Comparison of ENCODE assay signal across 8 mouse cellular contexts in genomic region chr7:98307921-98308606, GRCm38 (mm10). TPM values are rescaled to one million over a fixed set of nuclear protein-coding genes. Genes with fewer than 3 reads are reported as not detected.
DNase-seq lines count a peak whose midpoint lies in the region; ATAC-seq and TF ChIP-seq lines count a peak whose summit lies in the region.

No protein-coding gene starts in this region.

- H3K4me3 ChIP-seq in heart, embryonic 10.5 days: peak overlapping the region; percentile 88
- H3K4me3 ChIP-seq in E14TG2a.4 (replicated peaks; ENCODE audit: low read length): peak overlapping the region; percentile 91
- peak overlapping the region; percentile 66 for H3K4me3 ChIP-seq in forebrain, embryonic 14.5 days (ENCODE audit: low read depth, low read length)
- H3K4me3 ChIP-seq in liver, embryonic 15.5 days (replicated peaks): peak overlapping the region; percentile 92

- no peaks in the 10 kb centered on the region for H3K27me3 ChIP-seq in heart, embryonic 10.5 days (ENCODE audit: insufficient read depth, poor library complexity, severe bottlenecking)
- H3K27me3 ChIP-seq in E14TG2a.4 (ENCODE audit: insufficient read depth, low read length): peaks cover 37% of the 10 kb centered on the region
- H3K27me3 ChIP-seq in forebrain, embryonic 14.5 days (replicated peaks; ENCODE audit: control insufficient read depth, insufficient read depth, low read length): no peaks in the 10 kb centered on the region
- peaks cover 10% of the 10 kb centered on the region; the same call in 1 of the 2 replicates for H3K27me3 ChIP-seq in liver, embryonic 15.5 days

- H3K9ac ChIP-seq in forebrain, embryonic 14.5 days (ENCODE audit: low read length): peak overlapping the region; percentile 77; the same call in 1 of the 2 replicates
- peak overlapping the region; percentile 94 for H3K9ac ChIP-seq in liver, embryonic 15.5 days

- WGBS in heart, embryonic 10.5 days: 48% methylated on average over 9 of the region's 9 CpGs
- 17% methylated on average over 9 of the region's 9 CpGs for WGBS in forebrain, embryonic 14.5 days
- 36% methylated on average over 9 of the region's 9 CpGs for WGBS in liver, embryonic 15.5 days (ENCODE audit: insufficient replicate concordance)

- DNase-seq in heart, embryonic 10.5 days (ENCODE audit: low spot score): no peak
- DNase-seq in heart, postnatal 10 days: no peak
- peak; percentile 71 for DNase-seq in forebrain, embryonic 14.5 days (ENCODE audit: low spot score)
- no peak for DNase-seq in MN1 (ENCODE audit: low spot score)
- DNase-seq in spleen, adult 12 weeks (ENCODE audit: low spot score): no peak
- DNase-seq in gastrocnemius, adult 8-10 months (ENCODE audit: low spot score in 2 of 2): no peak

- ATAC-seq in forebrain, embryonic 14.5 days: no peak
- no peak for ATAC-seq in liver, embryonic 15.5 days (ENCODE audit: insufficient read depth)

- H3K27ac ChIP-seq in heart, embryonic 10.5 days: peak overlapping the region; percentile 94
- no peak overlapping the region for H3K27ac ChIP-seq in forebrain, embryonic 14.5 days (ENCODE audit: low read depth, low read length)
- peak overlapping the region; percentile 86 for H3K27ac ChIP-seq in liver, embryonic 15.5 days (replicated peaks)

- H3K36me3 ChIP-seq in heart, embryonic 10.5 days: no peaks in the 10 kb centered on the region
- H3K36me3 ChIP-seq in E14TG2a.4 (ENCODE audit: insufficient read depth, low read length): no peaks in the 10 kb centered on the region
- no peaks in the 10 kb centered on the region for H3K36me3 ChIP-seq in forebrain, embryonic 14.5 days (ENCODE audit: control insufficient read depth, insufficient read depth, low read length)
- no peaks in the 10 kb centered on the region for H3K36me3 ChIP-seq in liver, embryonic 15.5 days (replicated peaks)

- peak overlapping the region; percentile 87 for H3K4me2 ChIP-seq in forebrain, embryonic 14.5 days (ENCODE audit: low read length)
- peak overlapping the region; percentile 92 for H3K4me2 ChIP-seq in liver, embryonic 15.5 days

- intact Hi-C loops in heart, postnatal 10 days (cut with DNase I): loop anchor here (5.0 kb wide), 1 partner anchor 34 kb away; no protein-coding TSS in a partner anchor

- TF ChIP-seq CTCF in E14TG2a.4 (conservative IDR thresholded peaks at IDR 0.05; ENCODE audit: low read length): no peak

- H3K9me3 ChIP-seq in heart, embryonic 10.5 days: no peaks in the 10 kb centered on the region
- H3K9me3 ChIP-seq in E14TG2a.4 (ENCODE audit: low read length): no peaks in the 10 kb centered on the region
- no peaks in the 10 kb centered on the region for H3K9me3 ChIP-seq in forebrain, embryonic 14.5 days (replicated peaks; ENCODE audit: control insufficient read depth, low read length)
- no peaks in the 10 kb centered on the region for H3K9me3 ChIP-seq in liver, embryonic 15.5 days (replicated peaks)

- peaks cover 10% of the 10 kb centered on the region for H3K4me1 ChIP-seq in heart, embryonic 10.5 days
- H3K4me1 ChIP-seq in E14TG2a.4 (replicated peaks; ENCODE audit: low read depth, low read length): peaks cover 15% of the 10 kb centered on the region
- peaks cover 5% of the 10 kb centered on the region; the same call in 1 of the 2 replicates for H3K4me1 ChIP-seq in forebrain, embryonic 14.5 days (ENCODE audit: control insufficient read depth, insufficient read depth, low read length)
- H3K4me1 ChIP-seq in liver, embryonic 15.5 days (replicated peaks): peaks cover 30% of the 10 kb centered on the region

RNA-seq across cellular contexts. Expression of gene Acer3, which starts 12.9 kb away (rescaled TPM):
- polyA plus RNA-seq in heart, embryonic 10.5 days (2016; fragmentation: Nextera tagmentation; extraction: Ambion mirVana): 25.7 and 32.7 TPM in 2 replicates
- total RNA-seq in heart, postnatal 10 days (2021): 10 to 100 TPM; 15.7 to 16.0 TPM
- 10.1 and 11.3 TPM in 2 replicates for polyA plus RNA-seq in forebrain, embryonic 14.5 days (2014; fragmentation: Nextera tagmentation; extraction: Ambion mirVana)
- 25.0 and 26.9 TPM in 2 replicates for polyA plus RNA-seq in liver, embryonic 15.5 days (2015; fragmentation: Nextera tagmentation; extraction: Ambion mirVana)
- total RNA-seq in gastrocnemius, adult 8-10 months (2022): 1 to 10 TPM; 1.8 to 4.5 (median 2.9) TPM

RNA-seq across cellular contexts. Expression of gene Tsku, which starts 53.1 kb away (rescaled TPM):
- polyA plus RNA-seq in heart, embryonic 10.5 days (2016; fragmentation: Nextera tagmentation; extraction: Ambion mirVana): 5.6 and 5.7 TPM in 2 replicates
- total RNA-seq in heart, postnatal 10 days (2021): 1 to 10 TPM; 6.5 TPM
- 10.5 and 10.8 TPM in 2 replicates for polyA plus RNA-seq in forebrain, embryonic 14.5 days (2014; fragmentation: Nextera tagmentation; extraction: Ambion mirVana)
- polyA plus RNA-seq in liver, embryonic 15.5 days (2015; fragmentation: Nextera tagmentation; extraction: Ambion mirVana): 1.3 and 1.6 TPM in 2 replicates
- total RNA-seq in gastrocnemius, adult 8-10 months (2022): 1 to 10 TPM in 2 of 4 experiments, under 1 TPM in 2; 0.73 to 1.9 (median 1.1) TPM
